Mouse (Mus musculus): ENCODE results near the gene Rbm18. TPM values are rescaled to one million over a fixed set of nuclear protein-coding genes. Genes with fewer than 3 reads are reported as not detected.
"Not testable (repeated sequence)": the region's sequence is repeated elsewhere in the genome, so short reads cannot be mapped to it uniquely, and the experiment has no call there.

The Rbm18 gene
- polyA plus RNA-seq, 1 experiment from 2014 or later, result 62.0 TPM

- ATAC-seq (ENCODE audit: insufficient read depth, low FRiP score), result no peak
- no peak overlapping the region for H3K4me2 ChIP-seq (ENCODE audit: low read depth, low read length)
- no peaks in the 10 kb centered on the region for H3K27me3 ChIP-seq (ENCODE audit: control insufficient read depth, insufficient read depth, low read length)
- no peak overlapping the region for H3K9ac ChIP-seq (ENCODE audit: low read length)
- no peak overlapping the region for H3K4me3 ChIP-seq (replicated peaks; ENCODE audit: low read length)
- no peaks in the 10 kb centered on the region for H3K4me1 ChIP-seq (ENCODE audit: control insufficient read depth, insufficient read depth, low read length)
- no peaks in the 10 kb centered on the region for H3K9me3 ChIP-seq (replicated peaks; ENCODE audit: control insufficient read depth, low read length)
- no peak overlapping the region for H3K27ac ChIP-seq (ENCODE audit: low read length)
- WGBS, result 75% methylated on average over 1 of the region's 1 CpGs
- H3K36me3 ChIP-seq (ENCODE audit: control insufficient read depth, insufficient read depth, low read length), result no peaks in the 10 kb centered on the region
These were observed 31.5 kb upstream of the Rbm18 start for GRCm38 (mm10) chr2:36167990-36168618.

- WGBS, result 81% methylated on average over 4 of the region's 4 CpGs
- ATAC-seq (ENCODE audit: insufficient read depth, low FRiP score), result no peak
- no peak overlapping the region for H3K27ac ChIP-seq (ENCODE audit: low read length)
- H3K4me2 ChIP-seq (ENCODE audit: low read depth, low read length), result no peak overlapping the region
- peaks cover 2% of the 10 kb centered on the region; the same call in 1 of the 2 replicates for H3K4me1 ChIP-seq (ENCODE audit: control insufficient read depth, insufficient read depth, low read length)
- no peaks in the 10 kb centered on the region for H3K27me3 ChIP-seq (ENCODE audit: control insufficient read depth, insufficient read depth, low read length)
- H3K9ac ChIP-seq (ENCODE audit: low read length), result no peak overlapping the region
- no peaks in the 10 kb centered on the region for H3K36me3 ChIP-seq (ENCODE audit: control insufficient read depth, insufficient read depth, low read length)
- H3K4me3 ChIP-seq (replicated peaks; ENCODE audit: low read length), result no peak overlapping the region
- no peaks in the 10 kb centered on the region for H3K9me3 ChIP-seq (replicated peaks; ENCODE audit: control insufficient read depth, low read length)
These were observed 22.8 kb upstream of the Rbm18 start for GRCm38 (mm10) chr2:36159336-36159735.

- Histone ChIP-seq H3K36me3 (ENCODE audit: control insufficient read depth, insufficient read depth, low read length) (0 out of 2 replicates have a peak, but pooled peaks cover 4% of the 10 kb centered on the region), H3K27me3 (ENCODE audit: control insufficient read depth, insufficient read depth, low read length) (no peaks in the 10 kb centered on the region), H3K27ac (ENCODE audit: low read length) (no peak overlapping the region), H3K4me2 (ENCODE audit: low read depth, low read length) (no peak overlapping the region), H3K4me3 (replicated peaks; ENCODE audit: low read length) (no peak overlapping the region), H3K9ac (ENCODE audit: low read length) (no peak overlapping the region), H3K4me1 (ENCODE audit: control insufficient read depth, insufficient read depth, low read length) (peaks cover 2% of the 10 kb centered on the region; the same call in 1 of the 2 replicates), H3K9me3 (replicated peaks; ENCODE audit: control insufficient read depth, low read length) (no peaks in the 10 kb centered on the region)
- ATAC-seq (ENCODE audit: insufficient read depth, low FRiP score), result no peak
- WGBS, result 80% methylated on average over 1 of the region's 1 CpGs
These were observed 20.9 kb upstream of the Rbm18 start for GRCm38 (mm10) chr2:36157461-36157860.

- not testable (repeated sequence) for H3K4me1 ChIP-seq (ENCODE audit: control insufficient read depth, insufficient read depth, low read length); H3K4me2 ChIP-seq (ENCODE audit: low read depth, low read length); H3K4me3 ChIP-seq (replicated peaks; ENCODE audit: low read length); H3K36me3 ChIP-seq (ENCODE audit: control insufficient read depth, insufficient read depth, low read length); H3K27me3 ChIP-seq (ENCODE audit: control insufficient read depth, insufficient read depth, low read length); H3K27ac ChIP-seq (ENCODE audit: low read length); H3K9ac ChIP-seq (ENCODE audit: low read length); H3K9me3 ChIP-seq (replicated peaks; ENCODE audit: control insufficient read depth, low read length); ATAC-seq (ENCODE audit: insufficient read depth, low FRiP score)
- 90% methylated on average over 4 of the region's 4 CpGs for WGBS
These were observed 15.8 kb upstream of the Rbm18 start for GRCm38 (mm10) chr2:36152401-36152800.

GRCm38 (mm10) chr2:36148876-36149365, 12.3 kb upstream of the Rbm18 start:
- 0 out of 2 replicates have a peak, but pooled peaks cover 5% of the 10 kb centered on the region for H3K36me3 ChIP-seq (ENCODE audit: control insufficient read depth, insufficient read depth, low read length)
- no peaks in the 10 kb centered on the region for H3K4me1 ChIP-seq (ENCODE audit: control insufficient read depth, insufficient read depth, low read length)
- no peak overlapping the region for H3K27ac ChIP-seq (ENCODE audit: low read length)
- H3K27me3 ChIP-seq (ENCODE audit: control insufficient read depth, insufficient read depth, low read length), result no peaks in the 10 kb centered on the region
- no peak overlapping the region for H3K4me2 ChIP-seq (ENCODE audit: low read depth, low read length)
- no peak for ATAC-seq (ENCODE audit: insufficient read depth, low FRiP score)
- H3K9me3 ChIP-seq (replicated peaks; ENCODE audit: control insufficient read depth, low read length), result no peaks in the 10 kb centered on the region
- WGBS, result 60% methylated on average over 7 of the region's 7 CpGs
- no peak overlapping the region for H3K9ac ChIP-seq (ENCODE audit: low read length)
- H3K4me3 ChIP-seq (replicated peaks; ENCODE audit: low read length), result no peak overlapping the region

- WGBS, result 44% methylated on average over 2 of the region's 2 CpGs
- peaks cover 12% of the 10 kb centered on the region for H3K4me1 ChIP-seq (ENCODE audit: control insufficient read depth, insufficient read depth, low read length)
- no peaks in the 10 kb centered on the region for H3K36me3 ChIP-seq (ENCODE audit: control insufficient read depth, insufficient read depth, low read length)
- no peak overlapping the region for H3K4me2 ChIP-seq (ENCODE audit: low read depth, low read length)
- no peak overlapping the region for H3K4me3 ChIP-seq (replicated peaks; ENCODE audit: low read length)
- 0 out of 2 replicates have a peak overlapping the region, but pooled peaks have one; percentile 1 for H3K27ac ChIP-seq (ENCODE audit: low read length)
- H3K9me3 ChIP-seq (replicated peaks; ENCODE audit: control insufficient read depth, low read length), result no peaks in the 10 kb centered on the region
- H3K27me3 ChIP-seq (ENCODE audit: control insufficient read depth, insufficient read depth, low read length), result no peaks in the 10 kb centered on the region
- no peak for ATAC-seq (ENCODE audit: insufficient read depth, low FRiP score)
- H3K9ac ChIP-seq (ENCODE audit: low read length), result no peak overlapping the region
These were observed 2.5 kb upstream of the Rbm18 start for GRCm38 (mm10) chr2:36139096-36139495.

- Histone ChIP-seq H3K9ac (ENCODE audit: low read length) (peak overlapping the region; percentile 88), H3K27me3 (ENCODE audit: control insufficient read depth, insufficient read depth, low read length) (no peaks in the 10 kb centered on the region), H3K4me2 (ENCODE audit: low read depth, low read length) (peak overlapping the region; percentile 80), H3K9me3 (replicated peaks; ENCODE audit: control insufficient read depth, low read length) (no peaks in the 10 kb centered on the region), H3K4me1 (ENCODE audit: control insufficient read depth, insufficient read depth, low read length) (peaks cover 12% of the 10 kb centered on the region), H3K27ac (ENCODE audit: low read length) (peak overlapping the region; percentile 93), H3K4me3 (replicated peaks; ENCODE audit: low read length) (peak overlapping the region; percentile 84), H3K36me3 (ENCODE audit: control insufficient read depth, insufficient read depth, low read length) (peaks cover 7% of the 10 kb centered on the region; the same call in 1 of the 2 replicates)
- ATAC-seq (ENCODE audit: insufficient read depth, low FRiP score), result no peak
- WGBS, result 0% methylated on average over 4 of the region's 4 CpGs
These were observed 686 bp downstream of the Rbm18 start for GRCm38 (mm10) chr2:36135887-36136286.

GRCm38 (mm10) chr2:36129051-36129450, 7.5 kb downstream of the Rbm18 start:
- Histone ChIP-seq H3K27me3 (ENCODE audit: control insufficient read depth, insufficient read depth, low read length) (no peaks in the 10 kb centered on the region), H3K4me3 (replicated peaks; ENCODE audit: low read length) (no peak overlapping the region), H3K4me1 (ENCODE audit: control insufficient read depth, insufficient read depth, low read length) (no peaks in the 10 kb centered on the region), H3K4me2 (ENCODE audit: low read depth, low read length) (no peak overlapping the region), H3K27ac (ENCODE audit: low read length) (no peak overlapping the region), H3K9me3 (replicated peaks; ENCODE audit: control insufficient read depth, low read length) (no peaks in the 10 kb centered on the region), H3K36me3 (ENCODE audit: control insufficient read depth, insufficient read depth, low read length) (peaks cover 28% of the 10 kb centered on the region), H3K9ac (ENCODE audit: low read length) (no peak overlapping the region)
- ATAC-seq (ENCODE audit: insufficient read depth, low FRiP score), result no peak
- WGBS, result 80% methylated on average over 3 of the region's 3 CpGs

GRCm38 (mm10) chr2:36127973-36128372, 8.6 kb downstream of the Rbm18 start:
- Histone ChIP-seq H3K4me1 (ENCODE audit: control insufficient read depth, insufficient read depth, low read length) (no peaks in the 10 kb centered on the region), H3K36me3 (ENCODE audit: control insufficient read depth, insufficient read depth, low read length) (peaks cover 28% of the 10 kb centered on the region), H3K4me3 (replicated peaks; ENCODE audit: low read length) (no peak overlapping the region), H3K4me2 (ENCODE audit: low read depth, low read length) (no peak overlapping the region), H3K27ac (ENCODE audit: low read length) (no peak overlapping the region), H3K9ac (ENCODE audit: low read length) (no peak overlapping the region), H3K9me3 (replicated peaks; ENCODE audit: control insufficient read depth, low read length) (no peaks in the 10 kb centered on the region), H3K27me3 (ENCODE audit: control insufficient read depth, insufficient read depth, low read length) (no peaks in the 10 kb centered on the region)
- 72% methylated on average over 4 of the region's 4 CpGs for WGBS
- ATAC-seq (ENCODE audit: insufficient read depth, low FRiP score), result no peak

All from stomach, embryonic 16.5 days (tissue).